Mouse (Mus musculus) intestine, postnatal 0 days (tissue): ENCODE results near the gene Golph3. TPM values are rescaled to one million over a fixed set of nuclear protein-coding genes. Genes with fewer than 3 reads are reported as not detected.

Experiments used
- ATAC-seq: fragments of 200-750 bp; cut with Nextera tagmentation; 2 replicates; pipeline ENCODE4 v1.8.0; 2017; ENCODE audit warnings: mild to moderate bottlenecking, moderate TSS enrichment, moderate library complexity
- H3K27ac ChIP-seq: fragments of 300-500 bp; sonication (generic); 2 replicates; pipeline ENCODE4 v1.5.1; 2014; ENCODE audit warnings: mild to moderate bottlenecking, low read depth, low read length, moderate library complexity
- H3K27me3 ChIP-seq: fragments of 300-500 bp; sonication (generic); replicated peaks from 2 replicates; pipeline ENCODE4 v1.6.1; 2014; ENCODE audit warnings: low read length, mixed read lengths; ENCODE audit not compliant: control insufficient read depth, insufficient read depth
- H3K36me3 ChIP-seq: fragments of 300-500 bp; sonication (generic); 2 replicates; pipeline ENCODE4 v1.6.1; 2014; ENCODE audit warnings: mild to moderate bottlenecking, moderate library complexity; ENCODE audit not compliant: control insufficient read depth, insufficient read depth
- H3K4me1 ChIP-seq: fragments of 300-500 bp; sonication (generic); replicated peaks from 2 replicates; pipeline ENCODE4 v1.6.1; 2014; ENCODE audit warnings: antibody characterized with exemption, low read length, mixed read lengths; ENCODE audit not compliant: control insufficient read depth, insufficient read depth
- H3K4me2 ChIP-seq: fragments of 300-500 bp; sonication (generic); replicated peaks from 2 replicates; pipeline ENCODE4 v1.6.1; 2014; ENCODE audit warnings: low read depth, mild to moderate bottlenecking, moderate library complexity
- H3K4me3 ChIP-seq: fragments of 300-500 bp; sonication (generic); 2 replicates; pipeline ENCODE4 v1.5.1; 2014; ENCODE audit warnings: low read depth, low read length
- H3K9ac ChIP-seq: fragments of 300-500 bp; sonication (generic); 2 replicates; pipeline ENCODE4 v1.6.1; 2014; ENCODE audit warnings: mild to moderate bottlenecking, low read depth, low read length
- H3K9me3 ChIP-seq: fragments of 300-500 bp; sonication (generic); 2 replicates; pipeline ENCODE4 v1.6.1; 2016; ENCODE audit warnings: mixed run types; ENCODE audit not compliant: control insufficient read depth
- CTCF ChIP-seq: sonication (generic); IDR thresholded peaks from 2 replicates; pipeline ENCODE4 v1.5.1; 2016; ENCODE audit warnings: low read depth, mild to moderate bottlenecking, control low read depth, antibody characterized with exemption, moderate library complexity
- WGBS: fragments of 180-500 bp; shearing (Covaris S2); extraction: QIAGEN DNeasy Blood & Tissue Kit; methylation state at CpG from one replicate; pipeline ENCODE4 v1.1.7; 2014; 5-methylcytosine and 5-hydroxymethylcytosine counted together
- polyA plus RNA-seq: library from polyadenylated mRNA; unstranded; fragments of >200 nt; fragmentation: Nextera tagmentation; extraction: Ambion mirVana; gene quantifications from 2 replicates; pipeline ENCODE4 v1.2.1, GENCODE M21; 2015

The Golph3 gene
- polyA plus RNA-seq, 1 experiment from 2014 or later = 70.0 TPM

GRCm38 (mm10) chr15:12334381-12334780 lies 13.1 kb downstream of the Golph3 start:
- H3K27me3 ChIP-seq = no peaks in the 10 kb centered on the region
- 85% methylated on average over 4 of the region's 4 CpGs for WGBS
- H3K36me3 ChIP-seq = no peaks in the 10 kb centered on the region
- H3K9me3 ChIP-seq = no peaks in the 10 kb centered on the region
- H3K4me1 ChIP-seq = peaks cover 7% of the 10 kb centered on the region; the same call in 1 of the 2 replicates
- TF ChIP-seq CTCF = no peak
- ATAC-seq = no peak
- H3K9ac ChIP-seq = no peak overlapping the region
- no peak overlapping the region for H3K4me3 ChIP-seq
- no peak overlapping the region for H3K27ac ChIP-seq
- H3K4me2 ChIP-seq = no peak overlapping the region

- Histone ChIP-seq H3K36me3 (0 out of 2 replicates have a peak, but pooled peaks cover under 1% of the 10 kb centered on the region), H3K27me3 (no peaks in the 10 kb centered on the region), H3K4me1 (peaks cover 4% of the 10 kb centered on the region; the same call in 1 of the 2 replicates), H3K9me3 (no peaks in the 10 kb centered on the region), H3K4me2 (no peak overlapping the region), H3K27ac (no peak overlapping the region), H3K4me3 (no peak overlapping the region), H3K9ac (no peak overlapping the region)
- no peak for TF ChIP-seq CTCF
- 83% methylated on average over 4 of the region's 4 CpGs for WGBS
- no peak for ATAC-seq
Observed at GRCm38 (mm10) chr15:12337030-12337778, 16.0 kb downstream of the Golph3 start.

GRCm38 (mm10) chr15:12337779-12338137 lies 16.5 kb downstream of the Golph3 start:
- Histone ChIP-seq H3K9me3 (no peaks in the 10 kb centered on the region), H3K4me1 (peaks cover 4% of the 10 kb centered on the region; the same call in 1 of the 2 replicates), H3K27me3 (no peaks in the 10 kb centered on the region), H3K4me3 (no peak overlapping the region), H3K27ac (no peak overlapping the region), H3K9ac (no peak overlapping the region), H3K36me3 (peaks cover 5% of the 10 kb centered on the region; the same call in 1 of the 2 replicates), H3K4me2 (no peak overlapping the region)
- 69% methylated on average over 3 of the region's 3 CpGs for WGBS
- TF ChIP-seq CTCF = no peak
- ATAC-seq = no peak

GRCm38 (mm10) chr15:12340536-12341400 lies 19.5 kb downstream of the Golph3 start:
- Histone ChIP-seq H3K36me3 (peaks cover 18% of the 10 kb centered on the region; the same call in 1 of the 2 replicates), H3K4me2 (no peak overlapping the region), H3K27ac (no peak overlapping the region), H3K4me1 (peaks cover 4% of the 10 kb centered on the region; the same call in 1 of the 2 replicates), H3K9me3 (no peaks in the 10 kb centered on the region), H3K9ac (no peak overlapping the region), H3K4me3 (no peak overlapping the region), H3K27me3 (no peaks in the 10 kb centered on the region)
- WGBS = 51% methylated on average over 5 of the region's 5 CpGs
- ATAC-seq = no peak
- no peak for TF ChIP-seq CTCF

GRCm38 (mm10) chr15:12341401-12341758 lies 20.1 kb downstream of the Golph3 start:
- 48% methylated on average over 4 of the region's 4 CpGs for WGBS
- Histone ChIP-seq H3K4me3 (no peak overlapping the region), H3K4me1 (peaks cover 4% of the 10 kb centered on the region; the same call in 1 of the 2 replicates), H3K9ac (no peak overlapping the region), H3K36me3 (peaks cover 20% of the 10 kb centered on the region; the same call in 1 of the 2 replicates), H3K9me3 (no peaks in the 10 kb centered on the region), H3K27me3 (no peaks in the 10 kb centered on the region), H3K27ac (no peak overlapping the region), H3K4me2 (no peak overlapping the region)
- no peak for TF ChIP-seq CTCF
- ATAC-seq = peak; percentile 51; the same call in 1 of the 2 replicates

GRCm38 (mm10) chr15:12346916-12347315 lies 25.7 kb downstream of the Golph3 start:
- Histone ChIP-seq H3K4me1 (no peaks in the 10 kb centered on the region), H3K9me3 (no peaks in the 10 kb centered on the region), H3K27me3 (no peaks in the 10 kb centered on the region), H3K27ac (no peak overlapping the region), H3K36me3 (peaks cover 48% of the 10 kb centered on the region), H3K4me2 (no peak overlapping the region), H3K4me3 (no peak overlapping the region), H3K9ac (no peak overlapping the region)
- WGBS = 98% methylated on average over 3 of the region's 3 CpGs
- TF ChIP-seq CTCF = no peak
- ATAC-seq = no peak
